Mouse (Mus musculus) forebrain, embryonic 12.5 days (tissue): ENCODE measurements around the gene Msh2. TPM values are rescaled to one million over a fixed set of nuclear protein-coding genes. Genes with fewer than 3 reads are reported as not detected.
"Not testable (repeated sequence)": the region's sequence is repeated elsewhere in the genome, so short reads cannot be mapped to it uniquely, and the experiment has no call there.

ENCODE experiments used
- ATAC-seq: fragments of 200-750 bp; cut with Nextera tagmentation; 2 replicates; pipeline ENCODE4 v1.8.0; 2017; ENCODE audit warnings: moderate TSS enrichment; ENCODE audit not compliant: low FRiP score
- H3K27ac ChIP-seq: fragments of 300-500 bp; sonication (generic); 2 replicates; pipeline ENCODE4 v1.5.1; 2016; ENCODE audit warnings: mild to moderate bottlenecking
- H3K27me3 ChIP-seq: fragments of 300-500 bp; sonication (generic); 2 replicates; pipeline ENCODE4 v1.6.1; 2016; ENCODE audit warnings: mild to moderate bottlenecking
- H3K36me3 ChIP-seq: fragments of 300-500 bp; sonication (generic); replicated peaks from 2 replicates; pipeline ENCODE4 v1.6.1; 2016; ENCODE audit warnings: mild to moderate bottlenecking
- H3K4me1 ChIP-seq: fragments of 300-500 bp; sonication (generic); 2 replicates; pipeline ENCODE4 v1.6.1; 2016
- H3K4me2 ChIP-seq: fragments of 300-500 bp; sonication (generic); 2 replicates; pipeline ENCODE4 v1.6.1; 2016; ENCODE audit warnings: mild to moderate bottlenecking, moderate library complexity
- H3K4me3 ChIP-seq: fragments of 300-500 bp; sonication (generic); replicated peaks from 2 replicates; pipeline ENCODE4 v1.5.1; 2016; ENCODE audit warnings: mild to moderate bottlenecking
- H3K9ac ChIP-seq: fragments of 300-500 bp; sonication (generic); 2 replicates; pipeline ENCODE4 v1.6.1; 2016; ENCODE audit warnings: mild to moderate bottlenecking
- H3K9me3 ChIP-seq: fragments of 300-500 bp; sonication (generic); 2 replicates; pipeline ENCODE4 v1.6.1; 2016
- WGBS: fragments of 180-500 bp; shearing (Covaris S2); methylation state at CpG from one replicate; pipeline ENCODE4 v1.1.7; 2016; 5-methylcytosine and 5-hydroxymethylcytosine counted together
- polyA plus RNA-seq: library from polyadenylated mRNA; unstranded; fragments of >200 nt; fragmentation: Nextera tagmentation; extraction: Ambion mirVana; gene quantifications from 2 replicates; pipeline ENCODE4 v1.2.1, GENCODE M21; 2016

Msh2 gene
- polyA plus RNA-seq: 116 and 125 TPM in 2 replicates

DNA sequence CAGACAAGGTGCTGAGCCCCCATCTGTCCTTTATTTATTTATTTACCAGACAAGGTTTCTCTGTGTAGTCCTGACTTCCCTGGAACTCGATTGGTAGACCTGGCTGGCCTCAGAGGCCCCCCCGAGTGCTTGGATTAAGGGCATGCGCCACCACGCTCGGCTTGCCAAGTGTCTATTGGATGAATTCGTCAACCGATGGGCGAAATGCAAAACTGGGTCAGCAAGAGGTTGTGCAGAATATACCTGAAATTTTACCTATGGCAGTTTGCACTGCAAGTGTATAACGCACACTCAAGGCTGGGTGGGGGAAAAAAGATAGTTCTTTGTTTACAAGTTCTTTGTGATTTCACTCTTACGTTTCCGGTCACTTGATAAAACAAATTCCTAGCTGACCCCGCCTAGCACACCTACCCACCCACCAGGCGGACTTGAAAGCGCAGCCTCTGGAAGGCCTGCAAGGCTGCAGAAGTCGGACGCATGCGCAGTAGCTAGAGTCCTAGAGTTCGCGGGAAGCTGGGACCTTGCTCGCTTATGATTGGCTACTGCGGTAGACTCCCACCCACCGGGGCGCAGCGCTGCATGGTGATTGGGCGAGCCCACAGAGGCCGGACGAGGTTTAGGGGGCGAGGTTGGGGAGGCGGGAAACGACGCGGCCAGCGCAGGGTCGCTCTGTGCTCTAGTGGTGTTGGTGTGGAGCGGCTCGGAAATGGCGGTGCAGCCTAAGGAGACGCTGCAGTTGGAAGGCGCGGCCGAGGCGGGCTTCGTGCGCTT is at the start of gene Msh2:
TSS of gene Msh2 (plus strand) at position 441 of the 771 bp plus-strand sequence.
- H3K4me3 ChIP-seq: peak within 1 kb of the TSS; percentile 86
- H3K36me3 ChIP-seq: no peaks in the 10 kb centered on the region; the same call in none of the 2 replicates
- peak within 1 kb of the TSS; percentile 79 for H3K9ac ChIP-seq
- H3K27me3 ChIP-seq: no peaks in the 10 kb centered on the region
- H3K9me3 ChIP-seq: no peaks in the 10 kb centered on the region
- ATAC-seq: peak; percentile 100
- WGBS: under 1% methylated on average over 44 of the region's 44 CpGs
- H3K27ac ChIP-seq: peak within 1 kb of the TSS; percentile 80
- H3K4me1 ChIP-seq: peaks cover 23% of the 10 kb centered on the region
- H3K4me2 ChIP-seq: peak within 1 kb of the TSS; percentile 77

DNA sequence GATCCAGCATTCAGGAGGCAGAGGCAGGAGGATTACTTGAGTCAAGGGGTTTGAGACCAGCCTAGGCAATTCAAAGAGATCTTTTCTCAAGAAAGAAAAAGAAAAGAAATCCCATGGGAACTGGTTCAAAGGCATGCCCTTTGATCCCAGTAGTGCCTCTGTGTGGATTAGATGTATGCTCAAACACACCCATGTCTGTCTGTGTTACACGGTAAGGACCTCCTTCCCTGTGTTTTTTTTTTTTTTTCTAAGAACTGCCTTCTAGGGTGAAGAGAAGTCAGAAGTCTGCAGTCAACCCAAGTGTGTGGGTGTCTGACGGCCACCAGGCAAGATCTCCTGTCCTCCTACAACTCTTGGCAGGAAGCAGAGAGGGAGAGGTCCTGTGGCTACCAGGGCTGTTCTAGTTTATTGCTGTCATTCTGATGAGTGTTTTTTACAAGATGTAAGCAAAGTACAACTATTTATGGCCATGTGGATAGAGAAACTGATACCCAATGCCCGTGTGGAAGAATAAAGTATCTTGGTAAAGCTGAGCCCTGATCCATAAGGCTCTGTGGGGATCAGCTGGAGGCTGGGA is 46.5 kb upstream of the Msh2 start:
- H3K27me3 ChIP-seq: no peaks in the 10 kb centered on the region
- H3K9ac ChIP-seq: no peak overlapping the region
- H3K36me3 ChIP-seq: no peaks in the 10 kb centered on the region
- H3K4me3 ChIP-seq: no peak overlapping the region
- H3K4me2 ChIP-seq: no peak overlapping the region
- no peak for ATAC-seq
- H3K9me3 ChIP-seq: no peaks in the 10 kb centered on the region
- WGBS: 72% methylated on average over 3 of the region's 3 CpGs
- no peaks in the 10 kb centered on the region for H3K4me1 ChIP-seq
- no peak overlapping the region for H3K27ac ChIP-seq

DNA sequence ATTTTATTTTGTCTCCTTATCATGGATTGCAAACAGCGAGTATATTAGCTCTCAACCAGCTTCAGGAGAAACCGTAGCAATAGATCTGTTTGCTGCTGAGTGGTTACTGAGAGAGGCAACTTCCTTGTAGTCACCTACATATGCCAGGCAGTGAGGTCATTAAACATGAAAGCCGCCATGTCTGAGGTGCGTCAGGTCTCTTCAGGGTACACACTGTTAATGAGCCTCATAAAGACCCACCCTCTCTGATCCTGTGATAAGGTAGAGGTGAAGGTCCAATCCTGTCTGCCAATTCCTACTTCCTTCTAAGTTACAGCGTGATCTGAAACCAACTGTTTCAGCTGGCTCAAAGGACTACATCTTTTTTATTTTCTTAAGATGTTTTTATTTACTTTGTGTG is 44.0 kb upstream of the Msh2 start:
- Histone ChIP-seq H3K4me1 (no peaks in the 10 kb centered on the region), H3K9ac (no peak overlapping the region), H3K4me2 (no peak overlapping the region), H3K4me3 (no peak overlapping the region), H3K27me3 (no peaks in the 10 kb centered on the region), H3K36me3 (no peaks in the 10 kb centered on the region), H3K27ac (no peak overlapping the region), H3K9me3 (no peaks in the 10 kb centered on the region)
- 93% methylated on average over 5 of the region's 5 CpGs for WGBS
- ATAC-seq: no peak

DNA sequence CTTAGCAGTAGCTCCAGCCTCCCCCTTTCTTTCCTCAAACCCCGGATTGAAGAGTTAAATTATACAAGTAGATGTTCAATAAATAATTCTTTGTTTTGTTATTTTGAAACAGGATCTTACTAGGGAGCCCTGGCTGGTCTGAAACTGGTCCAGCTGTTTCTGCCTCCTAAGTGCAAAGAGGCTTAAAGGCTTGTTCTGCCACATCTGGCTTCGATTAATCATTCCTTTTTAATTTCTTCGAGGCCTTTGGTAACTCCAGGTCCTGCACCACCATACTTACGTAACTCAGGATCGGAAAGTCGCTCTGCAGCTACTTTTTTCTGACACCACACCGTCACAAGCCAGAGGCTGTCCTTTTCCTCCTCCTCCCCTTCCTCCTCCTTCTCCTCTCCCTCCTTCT is 43.4 kb upstream of the Msh2 start:
- H3K4me3 ChIP-seq: no peak overlapping the region
- no peak for ATAC-seq
- no peaks in the 10 kb centered on the region for H3K36me3 ChIP-seq
- WGBS: 82% methylated on average over 7 of the region's 7 CpGs
- no peak overlapping the region for H3K4me2 ChIP-seq
- no peak overlapping the region for H3K9ac ChIP-seq
- no peaks in the 10 kb centered on the region for H3K4me1 ChIP-seq
- no peaks in the 10 kb centered on the region for H3K27me3 ChIP-seq
- H3K9me3 ChIP-seq: no peaks in the 10 kb centered on the region
- no peak overlapping the region for H3K27ac ChIP-seq

DNA sequence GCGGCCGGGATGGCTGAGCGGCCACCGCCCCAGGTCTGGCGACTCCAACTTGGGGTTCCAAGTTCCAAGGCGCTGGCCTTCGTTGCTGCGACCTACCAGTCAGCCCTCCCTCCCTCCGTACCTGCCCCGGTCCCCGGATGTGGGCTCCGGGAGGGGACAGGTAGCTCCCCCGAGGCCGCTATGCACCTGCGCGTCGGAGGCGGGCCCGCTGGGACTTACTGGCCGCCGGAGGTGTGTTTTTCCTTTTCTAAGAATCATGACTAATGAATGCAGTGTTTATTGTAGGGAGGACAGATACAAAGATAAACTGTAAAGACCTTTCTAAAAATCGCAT is 35.1 kb upstream of the Msh2 start:
- Histone ChIP-seq H3K36me3 (no peaks in the 10 kb centered on the region), H3K4me1 (peaks cover 13% of the 10 kb centered on the region), H3K9ac (peak overlapping the region; percentile 53), H3K4me3 (peak overlapping the region; percentile 60), H3K27ac (0 out of 2 replicates have a peak overlapping the region, but pooled peaks have one; percentile 5), H3K27me3 (peaks cover 49% of the 10 kb centered on the region), H3K4me2 (peak overlapping the region; percentile 87), H3K9me3 (no peaks in the 10 kb centered on the region)
- WGBS: 2% methylated on average over 21 of the region's 22 CpGs
- ATAC-seq: peak; percentile 44

DNA sequence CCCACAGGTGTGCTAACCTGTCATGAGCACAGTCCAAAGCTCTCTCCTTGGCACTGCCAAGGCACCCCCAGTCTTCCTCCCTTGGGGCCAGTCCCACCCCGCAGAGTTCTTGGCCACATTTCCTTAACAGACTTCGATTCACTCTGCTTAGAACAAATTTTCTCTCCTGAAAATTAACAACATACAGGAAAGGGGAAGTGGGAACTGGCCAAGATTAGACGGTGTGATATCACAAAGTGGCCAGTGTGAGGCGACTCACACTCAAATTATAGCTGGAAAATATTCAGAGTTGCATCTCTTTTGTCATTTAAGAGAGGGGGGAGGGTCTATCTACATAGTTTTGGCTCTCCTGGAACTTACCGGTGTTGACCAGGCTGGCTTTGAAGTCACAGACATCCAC is 32.9 kb upstream of the Msh2 start:
- 78% methylated on average over 5 of the region's 5 CpGs for WGBS
- Histone ChIP-seq H3K9me3 (no peaks in the 10 kb centered on the region), H3K27me3 (peaks cover 49% of the 10 kb centered on the region)

DNA sequence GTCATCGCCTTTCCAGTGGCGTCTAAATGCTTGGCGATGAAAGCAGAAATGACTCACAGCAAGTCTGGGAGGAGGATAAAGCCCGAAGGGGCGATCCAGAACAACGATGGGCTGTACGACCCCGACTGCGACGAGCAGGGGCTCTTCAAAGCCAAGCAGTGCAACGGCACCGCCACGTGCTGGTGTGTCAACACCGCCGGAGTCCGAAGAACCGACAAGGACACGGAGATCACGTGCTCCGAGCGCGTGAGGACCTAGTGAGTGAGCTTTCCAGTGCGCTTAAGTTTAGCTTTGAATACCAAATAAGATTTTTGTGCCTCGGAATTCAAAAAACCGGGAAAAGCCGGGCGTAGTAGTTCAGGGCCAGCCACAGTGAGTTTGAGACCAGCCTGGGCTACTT is 31.9 kb upstream of the Msh2 start:
- H3K9ac ChIP-seq: no peak overlapping the region
- no peak for ATAC-seq
- 93% methylated on average over 27 of the region's 27 CpGs for WGBS

More for the DNA sequence above, 32.9 kb upstream of the Msh2 start:
- H3K36me3 ChIP-seq: no peaks in the 10 kb centered on the region
- no peak overlapping the region for H3K4me2 ChIP-seq
- no peak overlapping the region for H3K9ac ChIP-seq
- peaks cover 13% of the 10 kb centered on the region for H3K4me1 ChIP-seq
- ATAC-seq: no peak
- no peak overlapping the region for H3K27ac ChIP-seq
- no peak overlapping the region for H3K4me3 ChIP-seq

DNA sequence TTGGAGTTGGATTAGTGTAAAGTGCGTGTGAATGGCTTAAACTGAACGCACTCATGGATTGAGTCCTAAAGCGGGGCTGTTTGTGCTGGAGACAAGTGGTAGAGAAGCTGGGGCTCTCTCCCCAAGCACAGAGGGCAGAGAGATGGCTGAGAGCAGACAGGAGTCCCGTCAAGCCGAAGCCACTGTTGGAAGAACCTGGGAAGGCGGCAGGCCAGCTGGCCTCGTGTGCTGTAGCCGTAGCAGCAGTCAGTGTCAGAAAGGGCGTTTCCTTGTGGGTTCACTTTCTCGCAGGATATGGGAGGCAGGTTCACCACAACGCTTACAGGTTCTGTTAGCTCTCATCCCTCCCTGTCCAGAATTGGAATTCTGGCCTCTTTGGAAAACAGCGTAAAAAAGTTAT is 31.1 kb upstream of the Msh2 start:
- H3K27me3 ChIP-seq: peaks cover 32% of the 10 kb centered on the region
- H3K4me2 ChIP-seq: no peak overlapping the region
- peaks cover 10% of the 10 kb centered on the region for H3K4me1 ChIP-seq
- H3K9ac ChIP-seq: no peak overlapping the region
- H3K27ac ChIP-seq: no peak overlapping the region
- no peaks in the 10 kb centered on the region for H3K36me3 ChIP-seq
- H3K9me3 ChIP-seq: no peaks in the 10 kb centered on the region
- 87% methylated on average over 12 of the region's 12 CpGs for WGBS
- no peak for ATAC-seq
- no peak overlapping the region for H3K4me3 ChIP-seq

More for the DNA sequence above, 31.9 kb upstream of the Msh2 start:
- peaks cover 13% of the 10 kb centered on the region for H3K4me1 ChIP-seq
- H3K27ac ChIP-seq: no peak overlapping the region
- H3K36me3 ChIP-seq: no peaks in the 10 kb centered on the region
- H3K9me3 ChIP-seq: no peaks in the 10 kb centered on the region
- H3K4me3 ChIP-seq: no peak overlapping the region
- H3K4me2 ChIP-seq: no peak overlapping the region
- peaks cover 39% of the 10 kb centered on the region for H3K27me3 ChIP-seq

DNA sequence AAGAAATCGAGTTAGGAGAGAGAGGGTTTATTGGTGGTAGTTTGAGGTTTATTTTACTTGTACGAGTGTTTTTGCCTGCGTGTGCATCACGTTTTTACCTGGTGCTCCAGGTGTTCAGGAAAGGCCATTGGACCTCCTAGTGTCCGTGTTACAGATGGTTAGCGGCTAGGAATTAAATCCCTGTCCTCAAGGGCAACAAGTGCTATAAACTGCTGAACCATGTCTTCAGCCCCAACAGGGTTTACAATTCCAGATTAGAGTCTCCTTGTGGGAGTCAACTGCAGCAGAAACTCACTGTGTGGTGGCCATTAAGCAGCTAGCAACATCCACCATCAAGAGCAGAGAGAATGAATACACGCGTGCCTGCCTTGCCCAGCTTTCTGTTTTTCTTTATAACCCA is 29.4 kb upstream of the Msh2 start:
- Histone ChIP-seq H3K9me3 (no peaks in the 10 kb centered on the region), H3K4me1 (no peaks in the 10 kb centered on the region), H3K4me2 (no peak overlapping the region), H3K27me3 (peaks cover 18% of the 10 kb centered on the region), H3K4me3 (no peak overlapping the region), H3K36me3 (no peaks in the 10 kb centered on the region), H3K27ac (no peak overlapping the region), H3K9ac (no peak overlapping the region)
- WGBS: 90% methylated on average over 8 of the region's 8 CpGs
- ATAC-seq: no peak

DNA sequence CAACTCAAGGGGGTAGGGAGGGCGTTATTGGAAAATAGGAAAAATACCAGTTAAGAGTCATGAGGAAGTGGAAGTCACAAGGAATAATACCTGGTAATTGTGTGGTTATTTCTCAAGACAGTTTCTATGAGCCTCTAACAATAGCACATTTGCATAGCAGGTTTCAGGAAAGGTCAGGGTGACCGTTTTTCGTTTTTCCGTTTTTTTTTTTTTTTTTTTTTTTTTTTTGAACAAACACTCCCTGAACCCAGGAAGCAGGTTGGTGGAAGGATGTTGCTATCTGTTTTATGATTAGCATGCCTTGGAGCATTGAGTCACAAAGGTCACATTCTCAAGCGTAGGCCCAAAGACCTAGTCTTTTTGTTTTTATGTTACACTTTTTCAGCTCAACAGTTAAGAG is 16.5 kb upstream of the Msh2 start:
- not testable (repeated sequence) for H3K9me3 ChIP-seq, H3K36me3 ChIP-seq, H3K27ac ChIP-seq, ATAC-seq, H3K9ac ChIP-seq, H3K4me2 ChIP-seq, H3K27me3 ChIP-seq, H3K4me3 ChIP-seq, H3K4me1 ChIP-seq
- 96% methylated on average over 5 of the region's 5 CpGs for WGBS

DNA sequence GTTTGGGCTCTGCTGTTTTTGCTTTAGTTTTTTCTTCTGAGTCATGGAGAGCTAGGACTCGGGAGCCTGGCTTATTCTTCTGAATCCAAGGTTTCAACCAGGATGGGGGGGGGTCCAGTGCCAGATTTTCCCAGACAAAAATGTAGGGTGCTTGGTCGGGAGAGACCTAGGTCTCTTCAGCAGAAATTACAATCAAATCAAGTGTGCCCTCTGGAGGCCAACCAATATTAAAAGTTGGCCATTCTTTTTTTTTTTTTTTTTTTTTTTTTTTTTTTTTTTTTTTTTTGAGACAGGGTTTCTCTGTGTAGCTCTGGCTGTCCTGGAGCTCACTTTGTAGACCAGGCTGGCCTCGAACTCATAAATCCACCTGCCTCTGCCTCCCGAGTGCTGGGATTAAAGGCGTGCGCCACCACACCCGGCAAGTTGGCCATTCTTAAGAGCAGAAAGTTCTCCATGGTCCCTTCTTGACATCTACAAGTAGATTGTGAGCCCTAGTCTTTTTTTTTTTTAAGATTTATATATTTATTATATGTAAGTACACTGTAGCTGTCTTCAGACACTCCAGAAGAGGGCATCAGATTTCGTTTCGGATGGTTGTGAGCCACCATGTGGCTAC is 10.1 kb upstream of the Msh2 start:
- not testable (repeated sequence) for H3K4me1 ChIP-seq, H3K9ac ChIP-seq, H3K36me3 ChIP-seq, H3K9me3 ChIP-seq, H3K27me3 ChIP-seq, ATAC-seq, H3K4me3 ChIP-seq, H3K4me2 ChIP-seq, H3K27ac ChIP-seq
- 88% methylated on average over 9 of the region's 9 CpGs for WGBS

DNA sequence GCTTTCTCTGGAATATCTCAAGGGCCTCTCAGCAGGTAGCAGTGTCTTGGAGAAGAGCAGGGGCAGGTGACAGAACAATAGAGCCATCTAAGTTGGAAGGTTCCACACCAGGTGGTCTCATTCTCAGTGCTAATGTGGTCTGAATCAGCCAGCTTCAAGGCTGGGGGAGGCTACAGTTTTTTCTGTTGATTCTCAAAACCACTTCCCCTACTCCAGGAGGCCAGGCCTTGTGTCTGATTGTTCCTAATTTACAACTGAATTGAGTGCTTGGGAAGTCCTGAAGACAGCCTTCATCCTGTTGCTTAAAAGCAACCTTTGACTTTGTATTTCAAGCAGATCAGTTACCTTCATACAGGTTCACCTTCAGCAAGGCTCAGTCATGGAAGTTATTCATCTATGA is 7.9 kb upstream of the Msh2 start:
- no peak overlapping the region for H3K27ac ChIP-seq
- no peaks in the 10 kb centered on the region for H3K36me3 ChIP-seq
- 0 out of 2 replicates have a peak, but pooled peaks cover 5% of the 10 kb centered on the region for H3K9me3 ChIP-seq
- no peak overlapping the region for H3K4me2 ChIP-seq
- no peak overlapping the region for H3K4me3 ChIP-seq
- ATAC-seq: no peak
- H3K27me3 ChIP-seq: no peaks in the 10 kb centered on the region
- no peak overlapping the region for H3K9ac ChIP-seq
- no peaks in the 10 kb centered on the region for H3K4me1 ChIP-seq
